Mouse (Mus musculus): ENCODE measurements around the gene Rfesd.

GRCm38 (mm10) chr13:75981901-75982300, 36.6 kb downstream of the Rfesd start:
- no peak for TF ChIP-seq CTCF (IDR thresholded peaks at IDR 0.05; ENCODE audit: low read depth, low read length)
- TF ChIP-seq POLR2A (IDR thresholded peaks at IDR 0.05; ENCODE audit: borderline replicate concordance, low read depth, low read length) = no peak

All from bone marrow macrophage, adult 2 months (primary cell).